Mouse (Mus musculus) megakaryocyte, embryonic 14.5 days (primary cell): ENCODE results near the gene Stard13.

Source experiments
- FLI1 ChIP-seq: IDR thresholded peaks from 2 replicates; pipeline ENCODE4 v1.6.1; 2012; ENCODE audit warnings: low read length, inconsistent platforms, mixed read lengths
- GATA1 ChIP-seq: IDR thresholded peaks from 3 replicates; pipeline ENCODE4 v1.6.1; 2012; ENCODE audit warnings: mixed read lengths, low read length, inconsistent platforms, borderline replicate concordance

GRCm38 (mm10) chr5:151154780-151155179 lies 78.9 kb downstream of the Stard13 start:
- TF ChIP-seq GATA1 (no peak), FLI1 (no peak)
